Mouse (Mus musculus) C2C12 (cell line): ENCODE data around the gene Kifc5b. TPM values are rescaled to one million over a fixed set of nuclear protein-coding genes. Genes with fewer than 3 reads are reported as not detected.
A peak's percentile ranks its signal among the peaks of the same experiment; 100 is the strongest.

Source experiments
- H3K27me3 ChIP-seq: one replicate; pipeline ENCODE4 v1.6.1; 2011; ENCODE audit not compliant: control insufficient read depth, insufficient read depth, insufficient read length
- H3K36me3 ChIP-seq: one replicate; pipeline ENCODE4 v1.6.1; 2011; ENCODE audit not compliant: control insufficient read depth, insufficient read depth
- H3K4me3 ChIP-seq: one replicate; pipeline ENCODE4 v1.5.1; 2011; ENCODE audit warnings: mild to moderate bottlenecking, control low read depth; ENCODE audit not compliant: poor library complexity, insufficient read depth, severe bottlenecking
- H3K79me2 ChIP-seq: one replicate; pipeline ENCODE4 v1.6.1; 2011; ENCODE audit not compliant: control insufficient read depth, insufficient read depth
- H3K79me3 ChIP-seq: one replicate; pipeline ENCODE4 v1.6.1; 2011; ENCODE audit warnings: low read depth, control low read depth
- H3ac ChIP-seq: one replicate; pipeline ENCODE3; 2011; ENCODE audit warnings: low read depth; ENCODE audit not compliant: control insufficient read depth, insufficient read length
- CEBPB ChIP-seq: IDR thresholded peaks from one replicate; pipeline ENCODE4 v1.6.1; 2011; ENCODE audit warnings: low read depth, mild to moderate bottlenecking, control low read depth, moderate library complexity
- CTCF ChIP-seq: IDR thresholded peaks from one replicate; pipeline ENCODE4 v1.5.1; 2011; ENCODE audit not compliant: control insufficient read depth, insufficient read depth, insufficient read length
- FOSL1 ChIP-seq: IDR thresholded peaks from one replicate; pipeline ENCODE4 v1.8.0; 2011; ENCODE audit warnings: mild to moderate bottlenecking, low read length; ENCODE audit not compliant: poor library complexity, insufficient read depth, severe bottlenecking
- MAX ChIP-seq: IDR thresholded peaks from one replicate; pipeline ENCODE4 v1.6.1; 2011; ENCODE audit warnings: mild to moderate bottlenecking, control low read depth
- MYOD1 ChIP-seq: IDR thresholded peaks from one replicate; pipeline ENCODE4 v1.6.1; 2011; ENCODE audit warnings: low read depth; ENCODE audit not compliant: control insufficient read depth, insufficient read length
- MYOG ChIP-seq: IDR thresholded peaks from one replicate; pipeline ENCODE4 v1.6.1; 2011; ENCODE audit not compliant: control insufficient read depth, insufficient read length; ENCODE audit errors: extremely low read depth
- USF1 ChIP-seq: IDR thresholded peaks from one replicate; pipeline ENCODE4 v1.6.1; 2011; ENCODE audit warnings: low read depth, mild to moderate bottlenecking, control low read depth, moderate library complexity
- polyA plus RNA-seq: library from polyadenylated mRNA; unstranded; fragments of >200 nt; fragmentation: generic; extraction: Trizol; gene quantifications from one replicate; pipeline ENCODE4 v1.2.1, GENCODE M21; 2012; ENCODE audit warnings: missing spikeins

The Kifc5b gene
- polyA plus RNA-seq, 1 experiment, result 30.9 TPM

- TF ChIP-seq USF1 (no peak), CTCF (no peak), MYOD1 (no peak), MYOG (no peak), FOSL1 (no peak), MAX (no peak), CEBPB (no peak)
- Histone ChIP-seq H3K79me3 (no peaks in the 10 kb centered on the region), H3K36me3 (no peaks in the 10 kb centered on the region), H3K4me3 (no peak overlapping the region), H3K27me3 (no peaks in the 10 kb centered on the region), H3ac (no peak overlapping the region), H3K79me2 (no peaks in the 10 kb centered on the region)
These were observed 35.3 kb downstream of the Kifc5b start for GRCm38 (mm10) chr17:26951952-26952877.

DNA sequence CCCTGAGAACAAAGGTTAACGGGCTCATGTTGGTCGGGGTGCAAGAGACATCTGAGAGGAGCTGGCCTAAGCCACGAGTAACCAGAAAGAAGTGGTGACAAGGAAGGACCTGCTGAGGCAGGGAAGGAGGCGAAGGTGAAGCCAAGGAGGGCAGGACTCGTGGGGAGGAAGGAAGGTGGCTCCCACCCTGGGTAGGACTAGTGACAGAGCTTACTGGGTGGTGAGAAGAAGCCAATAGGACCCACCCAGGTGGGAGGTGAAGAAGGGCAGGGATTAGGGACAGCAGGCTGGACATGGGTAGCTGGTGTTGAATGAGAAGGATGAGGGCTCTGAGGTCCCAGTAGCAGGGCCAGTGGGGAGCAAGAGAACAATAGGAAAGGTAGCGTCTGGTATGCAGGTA lies 36.3 kb downstream of the Kifc5b start:
- Histone ChIP-seq H3K79me3 (no peaks in the 10 kb centered on the region), H3ac (no peak overlapping the region), H3K27me3 (no peaks in the 10 kb centered on the region), H3K4me3 (no peak overlapping the region), H3K79me2 (no peaks in the 10 kb centered on the region), H3K36me3 (no peaks in the 10 kb centered on the region)
- TF ChIP-seq MYOD1 (no peak), FOSL1 (no peak), MYOG (no peak), CEBPB (no peak), USF1 (no peak), MAX (no peak), CTCF (no peak)

- no peaks in the 10 kb centered on the region for H3K27me3 ChIP-seq
- H3K79me2 ChIP-seq, result no peaks in the 10 kb centered on the region
- H3K79me3 ChIP-seq, result no peaks in the 10 kb centered on the region
- TF ChIP-seq MYOG (no peak), FOSL1 (no peak), MAX (no peak), MYOD1 (no peak), USF1 (no peak), CEBPB (no peak), CTCF (no peak)
- no peak overlapping the region for H3K4me3 ChIP-seq
- H3K36me3 ChIP-seq, result no peaks in the 10 kb centered on the region
- no peak overlapping the region for H3ac ChIP-seq
These were observed 36.8 kb downstream of the Kifc5b start for GRCm38 (mm10) chr17:26953726-26954125.

GRCm38 (mm10) chr17:26956309-26956708 lies 39.4 kb downstream of the Kifc5b start:
- TF ChIP-seq CEBPB (no peak), FOSL1 (no peak), USF1 (peak; percentile 59)
- no peaks in the 10 kb centered on the region for H3K27me3 ChIP-seq
- no peak overlapping the region for H3ac ChIP-seq
- H3K79me2 ChIP-seq, result no peaks in the 10 kb centered on the region
- no peaks in the 10 kb centered on the region for H3K36me3 ChIP-seq
- H3K79me3 ChIP-seq, result no peaks in the 10 kb centered on the region
- H3K4me3 ChIP-seq, result no peak overlapping the region

DNA sequence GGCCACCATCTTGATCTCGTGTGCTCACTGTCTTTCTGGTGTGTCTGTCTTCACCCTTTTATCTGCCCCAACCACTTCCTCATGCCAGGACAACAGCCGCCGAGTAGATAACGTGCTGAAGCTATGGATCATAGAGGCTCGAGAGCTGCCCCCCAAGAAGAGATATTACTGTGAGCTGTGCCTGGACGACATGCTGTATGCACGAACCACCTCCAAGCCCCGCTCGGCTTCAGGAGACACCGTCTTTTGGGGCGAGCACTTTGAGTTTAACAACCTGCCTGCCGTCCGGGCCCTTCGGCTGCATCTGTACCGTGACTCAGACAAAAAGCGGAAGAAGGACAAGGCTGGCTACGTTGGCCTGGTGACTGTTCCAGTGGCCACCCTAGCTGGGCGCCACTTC lies 40.0 kb downstream of the Kifc5b start:
- Histone ChIP-seq H3K79me2 (no peaks in the 10 kb centered on the region), H3K4me3 (no peak overlapping the region), H3K27me3 (no peaks in the 10 kb centered on the region), H3K79me3 (no peaks in the 10 kb centered on the region), H3ac (no peak overlapping the region), H3K36me3 (no peaks in the 10 kb centered on the region)
- TF ChIP-seq CEBPB, result no peak
- TF ChIP-seq USF1, result no peak
- no peak for TF ChIP-seq MYOG
- no peak for TF ChIP-seq MYOD1
- no peak for TF ChIP-seq CTCF
- TF ChIP-seq FOSL1, result no peak
- TF ChIP-seq MAX, result no peak
